Mouse (Mus musculus): ENCODE data around the gene Ncmap. TPM values are rescaled to one million over a fixed set of nuclear protein-coding genes. Genes with fewer than 3 reads are reported as not detected.

Ncmap gene
- total RNA-seq, 2 experiments from 2014 or later: 0.36 to 0.54 TPM

DNA sequence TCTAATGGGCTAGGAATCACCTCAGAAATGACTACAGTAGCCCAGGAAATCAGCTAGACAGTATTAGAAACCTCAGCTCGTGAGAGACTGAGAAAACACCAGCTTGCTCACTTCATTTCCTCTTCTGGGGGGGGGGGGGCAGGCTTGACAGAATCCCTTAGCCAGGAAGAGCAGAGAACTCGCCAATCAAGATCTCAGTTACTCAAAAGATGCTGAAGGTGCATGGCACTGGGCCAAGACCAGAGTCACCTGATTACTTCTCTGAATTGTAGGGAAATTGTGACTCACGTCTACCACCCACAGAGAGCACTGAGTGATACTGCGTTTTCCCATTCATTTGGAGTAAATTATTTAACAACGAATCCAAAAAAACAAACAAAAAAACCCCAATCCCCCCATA, 8.2 kb upstream of the Ncmap start:
- DNase-seq (ENCODE audit: extremely low spot score in 1 of 2, low spot score in 2 of 2): peak; percentile 23 to 73

DNA sequence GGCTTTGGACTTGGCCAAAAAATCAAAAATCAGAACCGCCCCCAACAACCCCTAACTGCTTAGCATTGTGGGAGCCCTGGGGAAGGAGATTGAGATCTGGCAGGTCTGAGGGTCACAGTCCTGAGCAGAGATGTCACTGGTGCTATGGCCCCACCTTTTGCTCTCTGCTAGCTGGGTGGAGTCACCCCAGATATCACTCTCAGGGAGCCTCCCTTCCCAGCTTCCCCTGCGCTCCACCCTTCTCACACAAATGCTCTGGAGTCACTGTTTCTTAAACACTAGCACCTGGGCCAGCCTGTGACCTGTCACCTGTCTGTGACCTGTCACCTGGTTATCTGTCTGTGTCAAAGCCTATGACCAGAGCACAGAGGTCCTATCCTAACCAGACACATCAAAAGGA, 6.9 kb upstream of the Ncmap start:
- intact Hi-C loops (cut with DNase I): no loop called here
- DNase-seq (ENCODE audit: extremely low spot score in 1 of 2, low spot score in 2 of 2): no peak

More for the DNA sequence above, 8.2 kb upstream of the Ncmap start:
- intact Hi-C loops (cut with DNase I): no loop called here

DNA sequence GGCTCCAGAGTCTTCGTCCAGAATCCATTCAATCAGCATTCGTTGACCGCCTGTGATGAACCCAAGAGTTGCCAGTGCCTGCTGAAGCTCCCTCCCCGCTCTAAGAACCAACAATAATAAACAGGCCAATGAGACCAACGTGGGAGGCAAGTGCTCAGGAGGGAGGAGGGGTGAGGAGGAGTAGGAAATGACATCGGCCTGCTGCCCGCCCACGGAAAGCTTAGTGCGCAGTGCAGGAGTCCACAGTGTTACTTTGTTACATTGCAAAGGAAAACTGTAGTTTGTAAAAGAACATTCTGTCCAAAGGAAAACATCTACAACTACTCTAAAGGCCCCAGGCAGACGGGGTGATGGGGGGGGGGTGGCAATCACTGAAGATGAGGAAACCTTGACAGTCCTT, 6.0 kb upstream of the Ncmap start:
- DNase-seq (ENCODE audit: extremely low spot score in 1 of 2, low spot score in 2 of 2): no peak
- intact Hi-C loops (cut with DNase I): no loop called here

DNA sequence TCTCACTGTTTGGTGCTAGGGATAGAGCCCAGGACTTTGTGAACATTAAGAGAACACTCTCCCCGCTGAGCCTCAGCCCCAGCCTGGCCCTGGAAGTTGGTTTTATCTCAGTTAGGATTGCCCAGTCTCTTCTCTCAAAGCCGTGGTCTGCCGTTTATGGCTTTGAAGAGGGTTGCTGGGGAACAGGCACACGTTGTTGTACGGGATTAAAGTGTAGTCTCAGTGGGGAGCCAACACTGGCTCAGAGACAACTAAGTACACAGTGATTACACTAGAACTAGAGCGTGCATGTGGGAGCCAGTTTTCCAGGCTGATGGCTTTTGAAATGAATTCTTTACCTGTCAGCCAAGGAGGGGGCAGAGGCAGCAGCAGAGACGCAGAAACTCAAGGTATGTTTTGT, 3.9 kb upstream of the Ncmap start:
- intact Hi-C loops (cut with DNase I): no loop called here
- no peak for DNase-seq (ENCODE audit: extremely low spot score in 1 of 2, low spot score in 2 of 2)

DNA sequence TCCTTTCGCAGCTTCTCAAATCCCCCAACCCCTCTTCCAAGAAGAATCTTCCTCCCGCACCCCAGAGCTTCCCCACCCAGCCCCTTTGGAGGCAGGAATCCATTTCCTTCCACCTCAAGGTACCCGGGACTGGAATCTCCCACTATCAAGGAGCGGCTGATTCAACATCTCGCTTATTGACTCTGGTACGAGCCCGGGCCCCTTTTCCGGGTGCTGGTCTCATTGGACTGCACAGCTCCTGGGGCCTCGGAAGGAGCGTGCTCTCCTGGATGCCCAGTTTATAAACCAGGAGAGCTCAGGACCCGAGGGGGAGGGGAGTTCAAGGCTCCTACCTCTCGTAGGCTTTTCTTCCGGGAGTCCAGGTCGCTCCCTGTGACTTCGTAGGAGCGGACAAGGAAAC, 476 bp downstream of the Ncmap start:
- no peak for DNase-seq (ENCODE audit: extremely low spot score in 1 of 2, low spot score in 2 of 2)
- intact Hi-C loops (cut with DNase I): no loop called here

DNA sequence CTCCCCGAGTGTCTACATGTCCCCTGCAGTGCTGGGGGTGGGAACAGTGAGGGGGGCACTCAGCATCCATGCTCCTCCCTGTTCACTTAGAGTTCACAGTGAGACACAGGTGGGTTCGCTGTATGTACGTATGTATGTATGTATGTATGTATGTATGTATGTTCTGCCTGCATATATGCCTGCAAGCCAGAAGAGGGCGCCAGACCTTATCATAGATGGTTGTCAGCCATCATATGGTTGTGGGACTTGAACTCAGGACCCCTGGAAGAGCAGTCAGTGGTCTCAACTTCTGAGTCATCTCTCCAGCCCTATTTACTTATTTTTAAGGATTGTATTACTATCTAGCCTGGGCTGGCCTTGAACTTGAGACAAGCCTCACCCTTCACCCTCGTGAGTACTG, 1.7 kb downstream of the Ncmap start:
- intact Hi-C loops (cut with DNase I): no loop called here

DNA sequence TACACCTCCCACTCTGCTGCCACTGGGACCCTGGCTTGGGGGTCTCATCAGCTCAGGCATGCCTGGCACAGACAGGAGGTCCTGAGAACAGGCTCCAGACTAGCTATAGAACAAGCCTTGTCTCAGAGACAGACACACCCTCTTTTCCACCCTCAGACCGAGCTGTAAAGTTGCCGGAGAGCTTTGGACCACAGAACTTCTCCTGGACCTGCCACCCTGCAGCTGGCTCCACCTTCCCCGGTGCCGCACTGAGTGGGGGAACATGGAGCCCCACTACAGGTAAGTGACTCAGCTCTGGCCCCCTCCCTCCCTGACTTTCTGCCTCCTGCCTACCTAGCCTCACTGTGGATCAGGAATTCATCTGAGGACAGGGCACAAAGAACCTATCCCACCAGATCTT, 2.7 kb downstream of the Ncmap start:
- DNase-seq (ENCODE audit: extremely low spot score in 1 of 2, low spot score in 2 of 2): no peak
- intact Hi-C loops (cut with DNase I): no loop called here

More for the DNA sequence above, 1.7 kb downstream of the Ncmap start:
- no peak for DNase-seq (ENCODE audit: extremely low spot score in 1 of 2, low spot score in 2 of 2)

DNA sequence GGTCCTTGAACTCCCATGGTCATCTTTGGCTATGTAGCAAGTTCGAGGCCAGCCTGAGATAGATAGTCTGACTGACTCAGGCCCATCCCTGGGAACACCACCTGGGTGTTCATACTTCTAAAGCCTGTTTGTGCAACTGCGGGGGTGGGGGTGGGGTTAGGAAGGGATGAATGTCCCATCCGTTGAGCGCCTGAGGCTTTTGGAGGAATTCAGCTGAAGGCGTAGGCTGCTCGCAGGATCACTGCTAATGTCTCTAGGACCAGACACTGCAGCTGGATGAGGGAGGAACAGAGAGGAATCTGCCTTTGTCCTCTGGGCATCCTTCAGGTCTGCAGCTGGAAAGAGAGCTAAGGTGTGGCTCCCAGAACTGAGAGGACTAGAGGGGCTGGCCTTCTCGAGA, 3.4 kb downstream of the Ncmap start:
- DNase-seq (ENCODE audit: extremely low spot score in 1 of 2, low spot score in 2 of 2): no peak
- intact Hi-C loops (cut with DNase I): no loop called here

DNA sequence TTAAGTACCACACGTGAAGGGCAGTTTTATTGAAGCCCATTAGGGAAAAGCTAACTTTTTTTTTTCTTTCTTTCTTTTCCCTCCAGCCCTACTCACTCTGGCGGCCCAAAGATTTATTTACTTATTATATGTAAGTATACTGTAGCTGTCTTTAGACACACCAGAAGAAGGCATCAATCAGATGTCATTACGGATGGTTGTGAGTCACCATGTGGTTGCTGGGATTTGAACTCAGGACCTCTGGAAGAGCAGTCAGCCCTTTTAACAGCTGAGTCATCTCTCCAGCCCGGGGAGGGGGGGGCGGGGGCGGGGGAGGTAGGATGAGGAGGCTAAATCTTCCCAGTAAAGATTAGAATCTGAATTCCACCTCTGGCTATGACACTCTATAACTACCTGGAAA, 4.6 kb downstream of the Ncmap start:
- no peak for DNase-seq (ENCODE audit: extremely low spot score in 1 of 2, low spot score in 2 of 2)
- intact Hi-C loops (cut with DNase I): no loop called here

DNA sequence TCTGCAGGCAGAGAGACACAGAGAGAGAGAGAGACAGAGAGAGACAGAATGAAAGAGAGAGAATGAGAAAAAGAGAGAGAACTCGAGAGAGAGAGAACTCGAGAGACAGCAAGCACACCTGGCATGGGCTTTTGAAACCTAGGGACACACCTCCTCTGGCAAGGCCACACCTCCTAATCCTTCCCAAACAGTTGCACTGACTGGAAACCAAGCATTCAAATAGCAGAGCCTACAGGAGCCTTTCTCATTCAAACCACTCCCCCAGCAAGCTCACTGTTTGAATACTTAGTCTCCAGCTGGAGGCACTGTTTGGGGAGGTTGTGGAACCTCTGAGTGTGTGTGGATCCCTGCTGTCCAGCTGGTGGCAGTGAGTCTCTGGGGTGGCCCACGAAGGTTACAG, 5.2 kb downstream of the Ncmap start:
- DNase-seq (ENCODE audit: extremely low spot score in 1 of 2, low spot score in 2 of 2): no peak
- intact Hi-C loops (cut with DNase I): no loop called here

DNA sequence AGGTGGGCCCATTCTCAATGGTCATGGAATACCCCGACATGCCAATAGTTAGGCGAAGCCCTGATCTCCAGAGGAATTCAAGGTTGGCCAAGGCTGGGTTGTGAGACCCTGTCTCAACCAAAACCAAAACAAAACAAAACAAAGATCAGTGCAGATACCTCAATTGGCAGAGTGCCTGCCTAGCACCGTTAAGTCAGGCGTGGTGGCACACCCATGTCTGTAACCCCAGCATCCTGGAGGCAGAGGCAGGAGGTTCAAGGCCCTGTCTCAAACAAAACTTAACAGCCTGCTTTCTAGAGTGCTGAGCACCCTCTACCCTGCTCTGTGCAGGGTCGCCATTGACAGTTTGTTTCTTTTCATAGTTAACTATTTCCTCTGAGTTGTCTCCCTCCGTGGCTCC, 7.0 kb downstream of the Ncmap start:
- intact Hi-C loops (cut with DNase I): no loop called here
- DNase-seq (ENCODE audit: extremely low spot score in 1 of 2, low spot score in 2 of 2): no peak

DNA sequence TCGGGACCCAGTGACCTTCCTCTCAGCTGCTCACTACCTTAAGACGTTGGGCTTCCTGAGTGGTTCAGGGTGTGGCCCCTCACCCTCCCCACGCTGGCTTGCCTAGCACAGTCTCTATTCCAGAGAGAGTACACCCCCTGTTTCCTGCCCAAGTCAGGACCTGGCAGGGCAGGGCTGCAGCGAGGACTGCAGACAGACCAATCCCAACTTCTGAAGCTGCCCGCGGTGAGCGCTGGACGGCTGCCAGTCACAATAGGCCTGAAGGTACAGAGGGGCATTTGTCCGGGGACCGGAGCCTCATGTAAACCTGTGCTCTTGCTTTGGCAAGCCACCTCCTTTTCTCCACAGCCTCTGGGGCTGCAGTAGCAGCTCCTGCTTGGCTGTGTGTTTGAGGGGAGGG, 12.4 kb downstream of the Ncmap start:
- peak in 1 of 2 experiments; percentile 51 for DNase-seq (ENCODE audit: extremely low spot score in 1 of 2, low spot score in 2 of 2)
- intact Hi-C loops (cut with DNase I): loop anchor here (10.0 kb wide), 1 partner anchor 279 kb away; no protein-coding TSS in a partner anchor

DNA sequence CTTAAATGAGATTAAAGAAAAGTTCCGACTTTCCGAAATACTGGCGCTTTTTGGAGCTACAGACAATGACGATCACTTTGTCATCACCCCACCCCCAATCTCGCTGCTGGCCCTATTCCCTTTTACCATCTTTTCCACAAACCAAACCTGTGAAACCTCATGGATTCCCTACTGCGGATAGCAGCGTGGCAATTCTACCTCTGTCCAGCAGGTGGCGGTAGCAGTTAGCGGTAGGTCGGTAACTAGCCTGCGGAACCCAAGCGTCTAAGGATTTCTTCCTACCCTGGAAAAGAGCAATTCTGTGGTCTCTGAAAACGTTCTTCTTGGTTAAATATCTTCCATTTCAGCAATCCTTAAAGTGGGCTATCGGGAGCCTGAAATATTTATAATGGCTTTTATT, 15.7 kb downstream of the Ncmap start:
- intact Hi-C loops (cut with DNase I): loop anchor here (2.0 to 10.0 kb wide), 2 partner anchors 28 to 282 kb away; no protein-coding TSS in a partner anchor
- peak; percentile 65 to 72 for DNase-seq (ENCODE audit: extremely low spot score in 1 of 2, low spot score in 2 of 2)

DNA sequence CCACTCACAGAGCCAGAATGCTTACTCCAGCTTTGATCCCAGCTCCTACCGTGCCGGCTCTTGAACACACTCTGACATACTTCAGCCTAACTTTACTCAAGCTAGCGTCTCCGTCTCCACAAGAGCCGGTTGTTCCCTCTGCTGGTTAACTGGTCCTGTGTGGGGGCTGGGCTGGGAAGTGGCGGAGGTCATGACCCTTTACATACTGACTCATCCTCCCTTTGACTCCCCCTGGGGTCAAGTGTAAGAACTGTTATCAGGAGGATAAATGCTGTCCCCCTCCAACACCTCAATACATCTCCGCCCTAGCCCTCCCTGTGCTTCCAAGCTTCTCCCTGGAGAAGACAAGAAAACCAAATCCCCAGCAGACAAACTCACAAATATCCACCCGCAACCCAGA, 16.7 kb downstream of the Ncmap start:
- intact Hi-C loops (cut with DNase I): loop anchor here (10.0 kb wide), 1 partner anchor 283 kb away; no protein-coding TSS in a partner anchor
- DNase-seq (ENCODE audit: extremely low spot score in 1 of 2, low spot score in 2 of 2): no peak

DNA sequence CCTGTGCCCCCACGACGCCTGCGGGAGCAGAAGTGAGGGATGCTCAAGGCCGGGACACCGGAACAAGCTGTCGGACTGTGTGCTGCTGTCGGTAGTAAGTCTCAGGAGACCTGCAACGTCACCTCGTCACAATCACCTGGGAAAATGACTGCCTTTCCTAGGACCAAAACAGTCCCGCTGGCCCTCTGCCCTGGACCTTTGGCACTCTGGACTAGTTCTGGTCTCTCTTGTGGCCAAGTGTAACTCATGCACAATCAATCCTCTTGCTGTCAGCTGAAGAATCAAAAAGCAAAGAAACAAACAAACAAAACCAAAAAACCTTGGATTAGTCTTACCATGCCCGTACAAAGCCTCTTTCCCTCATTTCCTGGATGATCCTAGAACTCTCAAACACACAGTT, 20.8 kb downstream of the Ncmap start:
- intact Hi-C loops (cut with DNase I): no loop called here
- no peak for DNase-seq (ENCODE audit: extremely low spot score in 1 of 2, low spot score in 2 of 2)

DNA sequence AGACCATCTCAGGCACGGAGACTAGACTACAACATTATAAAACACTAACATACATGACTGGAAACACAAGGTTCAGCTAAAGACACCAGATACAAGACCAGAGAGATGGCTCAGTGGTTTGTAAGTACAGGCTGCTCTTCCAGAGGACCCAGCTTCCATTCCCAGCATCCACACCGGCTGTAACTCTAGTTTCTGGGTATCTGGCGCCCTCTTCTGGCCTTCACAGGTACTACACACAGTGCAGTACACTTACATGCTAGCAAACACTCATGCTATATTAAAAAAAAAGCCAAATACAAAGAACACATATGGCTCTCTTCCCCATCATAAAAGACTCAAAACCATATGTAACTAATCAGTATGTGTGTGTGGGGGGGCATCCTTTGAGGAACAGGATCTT, 22.6 kb downstream of the Ncmap start:
- intact Hi-C loops (cut with DNase I): no loop called here
- DNase-seq (ENCODE audit: extremely low spot score in 1 of 2, low spot score in 2 of 2): no peak

DNA sequence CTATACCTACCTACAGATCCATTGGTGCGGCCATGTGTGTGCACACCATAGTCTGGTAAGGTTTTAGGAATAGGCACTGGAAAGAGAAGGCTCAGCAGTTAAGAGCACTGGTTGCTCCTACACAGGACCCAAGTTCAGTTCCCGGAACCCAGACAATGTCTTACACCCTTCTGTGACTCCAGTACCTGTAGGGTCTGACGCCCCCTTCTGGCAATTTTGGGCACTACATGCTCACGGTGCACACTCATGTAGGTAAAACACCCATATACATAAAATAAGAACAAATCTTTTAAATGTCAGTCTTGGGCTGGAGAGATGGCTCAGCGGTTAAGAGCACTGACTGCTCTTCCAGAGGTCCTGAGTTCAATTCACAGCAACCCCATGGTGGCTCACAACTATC, 24.7 kb downstream of the Ncmap start:
- intact Hi-C loops (cut with DNase I): no loop called here
- DNase-seq (ENCODE audit: extremely low spot score in 1 of 2, low spot score in 2 of 2): no peak

DNA sequence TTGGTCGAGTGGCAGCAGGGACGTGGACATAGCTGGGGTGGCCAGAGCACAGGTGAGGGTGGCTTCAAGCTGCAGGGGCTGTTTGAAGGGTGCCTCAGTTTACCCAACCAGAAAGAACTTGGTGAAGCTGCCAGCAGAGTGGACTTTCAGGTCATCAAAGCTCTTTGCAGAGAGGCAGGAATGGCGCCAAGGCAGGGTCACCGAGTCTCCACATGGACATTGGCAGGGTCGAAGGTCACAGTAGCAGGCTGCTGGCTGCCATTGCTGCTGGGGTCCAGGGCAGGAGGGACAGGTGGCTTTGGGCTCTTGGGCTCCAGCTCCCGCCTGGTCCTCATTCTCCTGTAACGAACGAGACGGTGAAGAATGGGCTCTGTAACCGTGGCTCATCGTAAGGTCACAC, 27.7 kb downstream of the Ncmap start:
- DNase-seq (ENCODE audit: extremely low spot score in 1 of 2, low spot score in 2 of 2): no peak
- intact Hi-C loops (cut with DNase I): no loop called here

DNA sequence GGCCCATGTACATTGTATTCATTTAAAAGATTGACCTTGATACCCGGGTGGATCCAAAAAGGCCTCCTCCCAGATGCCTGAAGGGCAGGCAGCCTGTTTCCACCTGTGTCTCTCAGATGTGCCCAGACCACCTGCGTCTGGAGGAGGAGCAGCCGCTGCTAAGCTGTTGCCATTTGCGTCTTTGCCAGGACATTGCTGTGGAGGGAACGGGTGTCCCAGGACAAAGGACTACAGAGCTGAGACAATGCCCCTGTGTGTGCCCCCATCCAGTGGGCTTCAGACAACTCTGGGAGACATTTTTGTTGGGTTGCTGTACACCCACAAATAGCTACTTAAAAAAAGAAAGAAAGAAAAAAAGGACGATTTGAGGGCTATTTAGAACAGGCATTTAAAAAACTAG, 35.2 kb downstream of the Ncmap start:
- intact Hi-C loops (cut with DNase I): no loop called here
- peak in 1 of 2 experiments; percentile 39 for DNase-seq (ENCODE audit: extremely low spot score in 1 of 2, low spot score in 2 of 2)

DNA sequence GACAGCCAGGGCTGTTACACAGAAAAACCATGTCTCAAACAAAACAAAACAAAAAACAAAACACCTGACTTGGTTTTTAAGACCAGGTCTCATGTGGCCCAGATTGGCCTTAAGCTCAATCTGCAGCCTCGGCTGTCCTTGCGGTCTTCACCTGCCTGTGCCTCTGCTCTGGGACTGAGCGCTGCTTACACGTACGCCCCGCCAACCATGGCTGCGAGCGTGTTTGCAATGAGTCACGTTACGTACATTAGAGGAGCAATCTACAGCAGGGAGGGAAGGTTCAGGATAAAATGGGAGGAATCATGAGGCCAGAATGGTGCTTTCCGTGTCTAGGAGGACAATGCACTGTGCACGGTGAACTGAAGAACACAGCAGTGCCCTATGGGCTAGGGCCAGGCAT, 36.3 kb downstream of the Ncmap start:
- no peak for DNase-seq (ENCODE audit: extremely low spot score in 1 of 2, low spot score in 2 of 2)
- intact Hi-C loops (cut with DNase I): no loop called here

DNA sequence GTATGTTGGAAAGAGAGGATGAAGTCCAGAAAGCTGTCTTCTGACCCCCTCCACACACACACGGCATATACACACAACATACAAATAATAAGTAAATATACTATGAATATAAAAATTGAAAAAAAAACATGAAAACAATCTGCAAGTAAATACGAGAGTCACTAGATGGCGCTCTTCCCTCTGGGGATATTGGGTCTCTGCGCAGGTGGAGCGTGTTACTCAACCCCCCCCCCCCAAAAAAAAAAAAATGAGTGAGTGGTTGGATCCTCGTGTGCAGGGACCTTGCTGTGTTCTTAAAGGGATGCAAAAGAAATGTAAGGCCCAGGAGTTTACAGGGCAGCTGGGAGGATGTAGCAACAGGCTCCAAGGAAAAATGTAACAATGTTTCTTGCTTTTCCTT, 39.3 kb downstream of the Ncmap start:
- intact Hi-C loops (cut with DNase I): loop anchor here (2.0 kb wide), 1 partner anchor 52 kb away; no protein-coding TSS in a partner anchor
- DNase-seq (ENCODE audit: extremely low spot score in 1 of 2, low spot score in 2 of 2): no peak
